Mouse (Mus musculus) WW6 (cell line): ENCODE measurements around the gene Fam117b.

ENCODE experiments used
- DNase-seq: peaks from one replicate; pipeline ENCODE4 v3.0.0-alpha.2; 2013; ENCODE audit warnings: low read depth, low spot score

Gene Fam117b

DNA sequence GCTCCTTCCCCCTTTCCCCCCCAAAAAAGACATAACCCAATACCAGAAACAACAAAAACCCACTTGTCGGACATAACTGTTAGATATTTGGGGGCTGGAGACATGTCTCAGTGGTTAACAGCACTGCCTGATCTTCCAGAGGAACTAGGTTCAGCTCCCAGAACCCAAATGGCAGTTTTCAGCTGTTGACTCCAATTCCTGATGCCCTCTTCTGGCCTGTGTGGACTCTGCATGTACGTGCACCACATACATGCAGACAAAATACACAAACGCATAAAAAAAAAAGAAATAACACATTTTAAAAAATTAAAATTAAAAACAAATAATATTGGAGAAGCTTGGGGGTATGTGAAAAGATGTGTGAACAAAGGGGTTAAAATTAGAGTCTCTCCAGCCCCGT, 54.5 kb downstream of the Fam117b start:
- no peak for DNase-seq

DNA sequence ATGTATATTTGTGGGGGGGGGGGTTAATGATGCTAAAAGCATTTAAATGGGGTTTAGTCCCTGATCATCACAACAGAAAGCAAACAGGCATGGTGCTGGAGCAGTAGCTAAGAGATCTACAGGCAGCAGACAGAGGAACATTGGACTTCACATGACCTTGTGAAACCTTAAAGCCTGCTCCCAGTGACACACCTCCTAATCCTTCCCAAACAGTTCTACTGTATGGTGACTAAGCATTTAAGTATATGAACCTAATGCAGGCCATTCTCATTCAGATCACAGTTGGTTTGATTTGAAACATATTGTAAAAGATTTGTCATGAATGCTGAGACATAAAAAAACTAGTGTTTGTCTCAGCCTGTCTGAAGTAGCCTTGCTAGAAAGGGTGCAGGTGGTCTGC, 73.8 kb downstream of the Fam117b start:
- DNase-seq: no peak

DNA sequence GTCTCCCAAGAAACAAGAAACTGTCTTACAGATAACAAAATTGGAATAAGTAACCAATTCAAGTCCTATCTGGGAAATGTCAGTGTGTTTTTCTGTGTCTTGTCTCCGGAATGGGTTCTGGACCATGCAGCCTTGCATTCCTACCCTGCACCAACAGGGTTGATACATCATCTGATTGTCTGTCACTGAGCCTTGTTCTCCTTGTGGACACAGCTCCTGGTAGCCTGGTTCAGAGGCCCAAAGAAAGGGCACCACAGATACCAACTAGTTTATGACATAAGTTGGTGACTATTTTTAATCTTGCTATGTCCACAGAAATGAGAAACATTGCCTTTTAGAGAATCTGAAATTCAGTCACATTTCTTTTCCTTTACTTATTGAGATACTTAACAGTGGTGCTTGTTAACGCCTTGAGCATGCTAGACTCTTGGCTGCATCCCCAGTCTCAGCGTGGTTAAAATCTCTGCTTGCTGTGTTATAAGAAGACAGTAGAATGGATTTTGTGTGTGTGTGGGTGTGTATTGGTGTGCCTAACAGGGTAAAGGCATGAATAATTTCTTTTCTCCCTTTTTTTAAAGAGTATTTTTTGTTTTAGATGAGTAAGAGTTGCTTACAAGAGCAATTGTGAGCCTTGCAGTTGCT, 74.7 kb downstream of the Fam117b start:
- DNase-seq: no peak

DNA sequence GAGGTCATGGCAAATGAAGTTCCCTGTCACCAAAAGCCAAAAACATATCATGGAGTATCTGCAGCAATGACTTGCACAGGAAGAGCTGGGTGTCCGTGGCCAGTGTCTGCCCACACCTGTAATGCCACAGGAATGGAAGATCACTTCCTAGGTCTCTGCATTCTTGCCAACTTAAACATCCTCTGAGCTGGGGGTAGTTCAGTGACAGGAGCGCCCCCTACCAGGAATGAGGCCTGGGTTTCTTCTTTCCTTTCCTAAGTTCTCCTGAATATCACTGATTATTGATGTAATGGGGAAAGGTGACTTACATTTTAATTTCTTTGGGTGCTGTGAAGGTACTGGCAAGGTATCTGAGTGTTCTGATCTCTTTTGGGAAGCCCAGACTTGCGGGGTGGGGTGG, 82.8 kb downstream of the Fam117b start:
- no peak for DNase-seq

DNA sequence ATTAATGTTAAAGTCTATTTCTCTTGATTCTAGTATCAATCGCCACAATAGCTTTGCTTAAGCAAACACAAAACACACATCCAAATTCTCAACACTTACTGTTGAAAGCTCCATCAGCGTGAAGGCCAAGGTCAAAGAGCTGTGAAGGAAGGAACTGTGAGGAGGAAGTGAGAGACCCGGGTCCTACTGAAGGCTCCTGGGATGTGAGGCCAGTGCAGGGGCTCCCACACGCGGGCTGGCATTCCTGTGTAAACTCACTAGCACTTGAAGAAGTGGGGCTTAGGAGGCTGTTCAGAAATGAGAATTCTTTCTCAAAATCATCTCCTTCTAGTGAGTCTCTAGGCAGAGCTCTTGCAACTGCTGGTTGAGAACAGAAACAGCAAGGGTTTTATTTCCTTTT, 84.5 kb downstream of the Fam117b start:
- DNase-seq: no peak

DNA sequence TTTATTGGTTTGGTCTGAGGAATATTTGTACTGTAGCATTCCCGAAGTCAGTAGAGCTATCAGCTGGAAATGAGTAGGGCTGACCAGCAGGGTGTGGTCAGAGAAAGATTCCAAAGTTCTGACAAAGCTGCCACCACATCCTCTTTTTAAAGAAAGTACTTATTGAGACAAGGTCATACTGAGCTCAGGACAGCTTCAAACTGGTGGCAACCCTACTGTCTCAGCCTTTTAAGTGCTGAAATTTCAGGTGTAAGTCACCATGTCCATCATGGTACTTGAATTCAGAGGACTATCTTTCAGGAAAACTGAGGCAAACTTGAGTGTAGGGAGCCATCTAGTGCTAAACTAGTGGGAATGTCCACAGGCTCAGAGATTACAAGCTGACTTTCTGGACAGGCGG, 87.5 kb downstream of the Fam117b start:
- no peak for DNase-seq

DNA sequence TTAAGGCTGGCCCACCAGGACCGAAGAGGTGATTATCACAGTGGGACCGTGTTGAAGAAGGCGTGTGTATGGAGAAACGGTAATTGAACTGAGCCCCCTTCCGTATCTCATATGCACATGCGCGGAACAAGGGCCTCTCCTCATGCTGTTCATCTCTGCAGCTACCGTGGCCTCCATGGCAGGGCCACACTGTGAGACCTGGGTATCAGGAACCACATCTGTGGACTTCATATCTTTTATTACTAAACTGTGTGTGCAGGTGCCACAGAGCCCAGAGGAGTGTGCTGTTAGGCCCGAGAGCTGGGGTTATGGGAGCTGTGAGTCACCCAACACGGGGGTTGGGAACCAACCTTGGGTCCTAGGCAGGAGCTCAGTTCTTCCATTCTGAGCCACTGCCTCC, 94.5 kb downstream of the Fam117b start:
- DNase-seq: no peak

DNA sequence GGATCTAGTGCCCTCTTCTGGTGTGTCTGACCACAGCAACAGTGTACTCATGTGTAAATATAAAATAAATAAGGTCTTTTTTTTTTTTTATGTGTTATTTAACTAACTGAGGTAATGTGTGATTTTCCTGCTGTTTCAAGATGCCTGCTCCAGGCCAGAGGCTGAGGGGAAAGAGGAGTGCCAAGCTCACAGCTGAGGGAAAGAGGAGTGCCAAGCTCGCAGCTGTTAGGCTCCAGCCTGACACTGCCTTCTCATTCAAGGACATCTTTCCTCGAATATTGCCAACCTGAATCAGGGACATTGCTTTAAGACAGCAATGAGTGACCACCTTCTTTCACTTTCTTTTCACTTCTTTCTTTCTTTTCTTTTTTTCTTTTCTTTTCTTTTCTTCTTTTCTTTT, 95.9 kb downstream of the Fam117b start:
- no peak for DNase-seq

DNA sequence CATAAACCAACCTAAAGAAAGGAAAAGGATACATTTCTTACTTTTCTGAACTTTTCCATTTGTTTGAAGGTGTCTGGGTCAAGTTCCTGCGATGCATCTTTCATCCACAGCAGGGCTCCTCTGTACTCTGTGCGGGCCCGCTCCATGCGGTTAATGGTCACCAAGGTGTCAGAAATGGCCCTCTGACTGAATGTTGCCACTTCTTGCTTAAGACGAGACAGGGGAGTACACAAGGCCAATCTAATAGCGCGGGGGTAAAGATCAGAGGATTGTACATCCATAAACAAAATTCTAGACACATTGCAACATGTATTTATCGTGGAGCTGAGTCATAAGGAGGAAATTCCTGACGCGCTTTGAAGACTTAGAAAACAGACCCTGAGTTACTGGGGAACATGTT, 101.0 kb downstream of the Fam117b start:
- no peak for DNase-seq

DNA sequence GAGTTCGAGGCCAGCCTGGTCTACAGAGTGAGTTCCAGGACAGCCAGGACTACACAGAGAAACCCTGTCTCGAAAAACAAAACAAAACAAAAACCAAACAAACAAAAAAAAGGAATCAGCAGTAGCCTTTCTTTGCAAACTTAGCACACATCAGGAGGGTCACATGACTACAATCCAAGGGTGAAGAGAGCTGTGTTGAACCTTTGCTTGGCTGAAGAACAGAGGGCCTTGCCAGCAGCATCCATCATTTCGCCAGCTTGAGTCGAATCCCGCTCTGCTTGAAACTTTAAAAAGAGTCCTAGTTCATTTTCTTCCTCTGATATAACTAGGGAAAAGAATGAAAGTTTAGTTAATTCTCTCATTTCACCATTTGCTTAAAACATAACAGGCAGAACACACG, 102.7 kb downstream of the Fam117b start:
- no peak for DNase-seq

DNA sequence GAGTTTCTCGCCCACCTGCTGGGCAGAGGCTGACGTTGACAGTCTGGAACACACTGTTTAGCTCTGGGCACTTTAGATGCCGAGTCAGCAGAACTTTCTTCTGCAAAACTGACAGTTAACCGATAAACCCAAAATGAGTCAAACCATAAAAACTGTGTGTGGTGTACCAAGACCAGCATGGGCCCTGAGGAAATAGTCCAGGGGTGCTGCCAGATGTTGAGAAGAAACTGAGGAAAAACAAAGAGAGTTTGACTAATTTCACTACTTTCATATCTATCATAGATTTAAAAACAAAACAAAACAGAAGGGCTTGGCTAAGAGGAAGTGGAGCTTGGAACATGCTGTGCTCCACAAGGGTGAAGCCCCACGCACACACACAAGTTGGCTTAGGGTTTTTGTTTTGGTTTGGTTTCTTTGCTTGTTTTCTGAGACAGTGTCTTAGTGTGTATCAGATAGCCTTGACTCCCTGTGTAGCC, 103.4 kb downstream of the Fam117b start:
- no peak for DNase-seq

DNA sequence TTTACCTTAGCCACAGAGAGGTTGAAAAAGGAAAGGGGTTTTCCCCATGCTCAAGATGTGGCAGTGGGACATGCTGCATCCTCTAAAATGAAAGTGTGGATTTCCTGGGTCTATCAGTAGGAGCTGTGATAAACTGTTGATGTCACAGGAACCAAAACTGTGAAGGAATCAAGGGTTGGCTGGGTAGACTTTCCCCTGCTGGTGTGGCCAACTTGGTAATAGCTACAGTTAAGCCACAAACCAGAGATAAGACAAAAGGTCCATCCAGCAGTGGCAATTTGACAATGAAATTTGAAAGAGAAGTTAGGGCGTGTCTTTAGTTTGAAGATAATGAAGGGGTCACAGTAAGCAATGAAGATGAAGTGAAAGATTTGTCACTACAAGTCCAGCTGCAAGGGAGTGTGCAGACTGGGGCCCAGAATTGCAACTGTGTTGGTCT, 104.2 kb downstream of the Fam117b start:
- DNase-seq: no peak
